Mouse (Mus musculus): Measurements from ENCODE around the gene Spata31. TPM values are rescaled to one million over a fixed set of nuclear protein-coding genes. Genes with fewer than 3 reads are reported as not detected.

The Spata31 gene
- not detected for total RNA-seq (2023)

DNA sequence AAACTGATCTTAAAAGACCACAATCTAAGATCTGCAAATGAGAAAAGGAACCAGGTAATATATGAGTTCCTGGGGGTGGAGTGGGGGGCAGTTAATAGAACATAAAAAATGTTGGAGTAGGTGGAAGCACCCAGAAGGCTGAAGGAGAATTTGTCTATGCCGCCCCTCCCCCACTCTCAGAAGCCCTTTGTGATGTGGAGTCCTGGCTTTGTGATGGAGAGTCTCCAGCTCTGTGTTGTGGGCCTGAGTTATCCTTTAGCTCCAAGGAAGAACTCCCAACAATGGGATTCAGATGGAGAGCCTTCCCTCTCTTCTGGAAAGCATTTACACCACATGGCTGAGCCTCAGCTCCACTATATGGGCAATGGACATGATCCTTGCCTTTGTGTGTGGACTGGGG is at the start of gene Spata31:
TSS of gene Spata31 (plus strand) at position 216 of the 400 bp plus-strand sequence.

DNA sequence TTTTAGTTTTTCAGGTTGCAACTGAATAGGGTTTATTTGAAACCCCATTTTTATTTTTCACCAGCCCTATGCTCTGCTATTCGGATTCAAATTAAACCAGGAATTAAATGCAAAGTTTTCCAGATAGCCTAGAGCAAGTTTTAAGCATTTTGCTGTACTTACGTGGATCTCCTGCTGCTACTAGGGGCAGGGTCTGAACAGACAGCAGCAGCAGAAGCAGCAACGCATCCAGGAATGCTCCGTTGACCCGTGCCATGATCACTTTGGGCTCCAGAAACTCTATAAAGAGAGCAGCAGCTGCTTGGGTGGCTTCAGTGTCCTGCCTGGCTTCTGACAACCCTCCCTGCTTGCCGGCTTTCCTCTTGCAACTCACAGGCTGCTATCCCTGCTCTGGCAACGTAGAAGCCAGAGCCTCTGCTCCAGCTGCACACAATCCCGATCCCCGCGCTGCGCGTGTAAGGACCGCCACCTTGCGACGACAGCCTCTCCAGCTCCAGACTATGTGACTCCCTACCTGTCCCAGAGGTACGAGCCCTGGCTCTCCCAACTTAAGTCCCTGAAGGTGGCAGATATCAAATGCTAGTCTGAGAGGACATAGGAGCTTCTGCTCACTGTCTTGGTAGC is 13.5 kb upstream of the Spata31 start, which contains the start of gene Cntnap3:
TSS of gene Cntnap3 (minus strand) at position 371 of the 624 bp plus-strand sequence.

Other genes with a start within 250 kb of the Spata31 start
- gene Cntnap3, start 13.5 kb upstream of the Spata31 start, total RNA-seq (2023): not detected
- not detected for gene Spata31d1c, start 115.7 kb downstream of the Spata31 start, total RNA-seq (2023)
- gene Prss47, start 135.4 kb downstream of the Spata31 start, total RNA-seq (2023): not detected
- 34.1 TPM for gene Mfsd14b, start 195.6 kb downstream of the Spata31 start, total RNA-seq (2023)
- gene Olfr465-ps1, start 220.7 kb downstream of the Spata31 start, total RNA-seq (2023): not detected
- not detected for gene Olfr466, start 232.8 kb downstream of the Spata31 start, total RNA-seq (2023)